Mouse (Mus musculus) forebrain, embryonic 10.5 days (tissue): ENCODE results near the gene Crispld2. TPM values are rescaled to one million over a fixed set of nuclear protein-coding genes. Genes with fewer than 3 reads are reported as not detected.

Experiments used
- DNase-seq: peaks from one replicate; pipeline ENCODE4 v3.0.0-alpha.2; 2017; ENCODE audit warnings: low spot score; ENCODE audit errors: extremely low spot score
- H3K27ac ChIP-seq: fragments of 300-500 bp; sonication (generic); 2 replicates; pipeline ENCODE4 v1.5.1; 2016; ENCODE audit warnings: mild to moderate bottlenecking
- H3K27me3 ChIP-seq: fragments of 300-500 bp; sonication (generic); 2 replicates; pipeline ENCODE4 v1.6.1; 2016; ENCODE audit warnings: mild to moderate bottlenecking; ENCODE audit not compliant: poor library complexity, severe bottlenecking
- H3K36me3 ChIP-seq: fragments of 300-500 bp; sonication (generic); replicated peaks from 2 replicates; pipeline ENCODE4 v1.6.1; 2016; ENCODE audit warnings: mild to moderate bottlenecking, moderate library complexity
- H3K4me1 ChIP-seq: fragments of 300-500 bp; sonication (generic); 2 replicates; pipeline ENCODE4 v1.6.1; 2016
- H3K4me3 ChIP-seq: fragments of 300-500 bp; sonication (generic); 2 replicates; pipeline ENCODE4 v1.5.1; 2016; ENCODE audit warnings: mild to moderate bottlenecking, moderate library complexity
- H3K9me3 ChIP-seq: fragments of 300-500 bp; sonication (generic); 2 replicates; pipeline ENCODE4 v1.6.1; 2016; ENCODE audit warnings: mild to moderate bottlenecking, moderate library complexity
- WGBS: fragments of 180-500 bp; shearing (Covaris S2); methylation state at CpG from one replicate; pipeline ENCODE4 v1.1.7; 2016; 5-methylcytosine and 5-hydroxymethylcytosine counted together
- polyA plus RNA-seq: library from polyadenylated mRNA; unstranded; fragments of >200 nt; fragmentation: Nextera tagmentation; extraction: Ambion mirVana; gene quantifications from 2 replicates; pipeline ENCODE4 v1.2.1, GENCODE M21; 2016

The Crispld2 gene
- polyA plus RNA-seq, 1 experiment from 2014 or later, result 2.5 TPM

DNA sequence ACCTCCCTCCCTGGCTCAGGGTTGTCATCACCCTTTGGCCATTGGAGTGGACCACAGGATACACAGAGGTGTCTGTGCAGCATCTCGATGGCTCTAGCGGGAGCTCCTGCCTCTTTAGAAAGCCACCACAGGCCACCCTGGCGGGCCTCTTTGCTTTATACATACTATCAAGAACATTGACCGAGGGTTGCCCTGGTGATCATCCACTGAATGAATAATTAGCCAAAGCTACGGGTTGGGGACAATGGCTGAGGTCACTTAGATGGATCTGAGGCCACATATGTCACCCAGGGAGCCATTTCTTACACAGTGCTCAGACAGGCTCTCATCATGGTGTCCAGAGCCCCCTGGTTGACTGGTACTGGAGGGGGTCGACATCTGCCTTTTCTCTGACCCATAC, 26.1 kb downstream of the Crispld2 start:
- Histone ChIP-seq H3K4me3 (no peak overlapping the region), H3K27me3 (0 out of 2 replicates have a peak, but pooled peaks cover 9% of the 10 kb centered on the region), H3K36me3 (no peaks in the 10 kb centered on the region), H3K27ac (no peak overlapping the region), H3K9me3 (no peaks in the 10 kb centered on the region), H3K4me1 (peaks cover 36% of the 10 kb centered on the region)
- DNase-seq, result no peak
- WGBS, result 76% methylated on average over 6 of the region's 6 CpGs

DNA sequence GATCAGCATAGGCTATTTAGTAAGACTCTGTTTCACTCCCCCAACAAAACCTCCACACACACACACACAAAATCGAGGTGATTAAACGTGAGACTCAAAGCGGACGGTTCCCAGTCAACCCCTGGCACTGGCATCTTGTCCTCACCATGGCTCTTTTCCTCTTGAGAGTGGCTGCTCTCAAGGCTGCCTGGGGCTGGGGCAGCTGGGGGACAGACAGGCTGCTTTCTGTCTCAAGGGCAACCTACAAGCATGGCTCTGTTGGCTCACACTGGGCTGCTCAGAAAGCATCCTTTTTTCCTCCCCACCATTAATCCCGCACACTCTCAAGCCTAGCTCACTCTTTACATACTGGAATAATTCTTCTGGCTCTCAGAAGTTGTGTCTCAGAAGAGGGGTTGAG, 27.1 kb downstream of the Crispld2 start:
- Histone ChIP-seq H3K4me1 (peaks cover 27% of the 10 kb centered on the region), H3K9me3 (no peaks in the 10 kb centered on the region), H3K27me3 (0 out of 2 replicates have a peak, but pooled peaks cover 5% of the 10 kb centered on the region), H3K4me3 (no peak overlapping the region), H3K27ac (0 out of 2 replicates have a peak overlapping the region, but pooled peaks have one; percentile 12), H3K36me3 (no peaks in the 10 kb centered on the region)
- WGBS, result 88% methylated on average over 5 of the region's 5 CpGs
- DNase-seq, result no peak

DNA sequence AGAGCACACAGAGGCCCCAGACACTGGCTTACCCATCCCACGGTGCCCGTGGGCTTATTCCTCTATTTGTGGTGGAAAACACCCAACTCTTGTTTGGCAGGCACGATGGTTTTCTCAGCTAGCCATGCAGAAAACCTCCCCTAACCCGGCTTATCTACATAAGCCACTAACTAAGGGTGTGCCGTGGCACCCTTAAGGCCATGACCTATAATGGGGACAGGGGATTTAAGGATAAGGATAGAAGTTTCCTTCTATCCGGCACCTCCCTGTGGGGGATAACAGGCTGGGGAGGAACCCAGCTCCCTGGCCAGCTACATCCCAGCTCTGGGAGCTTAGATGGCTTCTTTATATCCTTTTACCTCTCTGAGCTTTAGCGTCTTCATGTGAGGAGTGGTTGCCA, 28.1 kb downstream of the Crispld2 start:
- 74% methylated on average over 7 of the region's 7 CpGs for WGBS
- Histone ChIP-seq H3K36me3 (no peaks in the 10 kb centered on the region), H3K4me1 (peaks cover 21% of the 10 kb centered on the region), H3K27me3 (0 out of 2 replicates have a peak, but pooled peaks cover 5% of the 10 kb centered on the region), H3K9me3 (no peaks in the 10 kb centered on the region), H3K4me3 (no peak overlapping the region), H3K27ac (no peak overlapping the region)
- DNase-seq, result no peak

DNA sequence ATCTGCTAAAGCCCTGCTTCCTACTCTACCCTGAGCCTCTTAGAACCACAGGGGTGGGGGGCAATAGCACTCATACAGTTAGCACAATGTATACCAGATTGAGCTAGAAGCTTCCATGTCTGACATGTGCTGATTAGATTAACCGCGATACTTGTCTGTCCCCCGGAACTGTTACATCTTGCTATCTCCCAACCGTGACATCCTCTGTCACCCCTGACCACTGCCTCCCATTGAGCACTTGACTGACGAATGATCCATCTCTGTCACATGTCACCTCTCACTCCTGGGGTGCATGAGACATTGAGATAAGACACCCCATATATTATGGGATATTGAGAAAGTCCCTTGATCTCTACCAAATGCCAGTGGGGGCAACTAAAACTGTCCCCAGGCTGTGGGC, 34.0 kb downstream of the Crispld2 start:
- Histone ChIP-seq H3K27me3 (no peaks in the 10 kb centered on the region), H3K4me1 (peaks cover 22% of the 10 kb centered on the region)
- 91% methylated on average over 5 of the region's 5 CpGs for WGBS

GRCm38 (mm10) chr8:120026991-120027390, 34.8 kb downstream of the Crispld2 start:
- H3K27ac ChIP-seq, result no peak overlapping the region
- WGBS, result 89% methylated on average over 6 of the region's 6 CpGs
- peaks cover 22% of the 10 kb centered on the region for H3K4me1 ChIP-seq

More for the DNA sequence above, 34.0 kb downstream of the Crispld2 start:
- DNase-seq, result no peak
- Histone ChIP-seq H3K4me3 (no peak overlapping the region), H3K36me3 (no peaks in the 10 kb centered on the region), H3K9me3 (no peaks in the 10 kb centered on the region), H3K27ac (no peak overlapping the region)

DNA sequence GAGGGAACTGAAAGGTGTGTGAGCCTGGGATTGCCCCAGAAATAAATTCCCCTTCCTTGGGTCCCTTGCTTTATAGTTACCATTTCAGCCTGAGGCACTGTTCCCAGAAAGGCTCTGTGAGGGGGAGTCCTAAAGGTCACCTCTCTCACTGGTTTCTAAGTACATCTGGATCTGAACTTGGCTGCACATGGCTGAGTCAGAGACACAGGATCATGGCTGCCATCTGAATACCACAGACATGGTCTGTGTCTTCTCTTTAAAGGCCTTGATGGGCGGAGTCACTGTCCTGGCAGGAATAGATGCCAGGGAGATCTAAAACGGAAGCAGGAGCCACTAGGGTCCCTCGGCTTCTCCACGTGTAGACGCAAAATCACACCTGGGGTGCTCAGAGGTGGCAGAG, 38.2 kb downstream of the Crispld2 start:
- DNase-seq, result no peak
- peak overlapping the region; percentile 35; the same call in 1 of the 2 replicates for H3K27ac ChIP-seq
- H3K27me3 ChIP-seq, result no peaks in the 10 kb centered on the region
- WGBS, result 83% methylated on average over 5 of the region's 5 CpGs
- peaks cover 44% of the 10 kb centered on the region for H3K4me1 ChIP-seq
- no peak overlapping the region for H3K4me3 ChIP-seq
- H3K9me3 ChIP-seq, result no peaks in the 10 kb centered on the region
- H3K36me3 ChIP-seq, result no peaks in the 10 kb centered on the region

More at GRCm38 (mm10) chr8:120026991-120027390, 34.8 kb downstream of the Crispld2 start:
- Histone ChIP-seq H3K9me3 (no peaks in the 10 kb centered on the region), H3K36me3 (no peaks in the 10 kb centered on the region), H3K27me3 (no peaks in the 10 kb centered on the region), H3K4me3 (no peak overlapping the region)
- DNase-seq, result no peak

DNA sequence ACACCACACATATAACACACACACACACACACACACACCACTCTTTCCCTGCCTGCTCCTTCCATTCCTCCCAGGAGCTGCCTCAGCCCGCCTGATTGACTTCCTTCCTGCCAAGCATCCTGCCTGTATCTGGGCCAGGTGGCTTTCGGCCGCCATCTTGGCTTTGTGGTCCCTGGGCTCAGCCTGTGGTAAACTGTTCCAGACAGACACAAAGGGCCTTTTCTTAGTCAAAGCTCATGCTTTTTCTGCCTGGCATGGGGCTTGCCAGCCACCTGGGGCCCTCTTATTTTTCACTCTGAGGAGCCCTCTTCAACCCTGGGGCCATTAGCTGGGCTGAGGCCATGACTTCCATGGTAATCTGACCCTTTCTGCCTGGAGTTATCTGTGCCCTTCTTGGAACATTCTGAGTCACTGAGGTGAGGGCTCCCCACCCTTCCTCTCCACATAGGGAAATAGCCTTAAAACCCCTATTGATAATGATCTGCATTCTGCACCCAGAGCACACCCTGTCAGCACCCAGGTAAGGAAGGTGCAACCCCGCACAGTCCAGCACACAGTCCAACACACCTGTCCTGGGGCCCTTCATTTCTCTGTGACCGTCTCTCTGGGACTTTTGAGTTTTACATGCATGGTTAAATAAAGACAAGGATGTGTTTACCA, 40.4 kb downstream of the Crispld2 start:
- H3K27me3 ChIP-seq, result no peaks in the 10 kb centered on the region
- no peak for DNase-seq
- H3K4me3 ChIP-seq, result no peak overlapping the region
- no peaks in the 10 kb centered on the region for H3K9me3 ChIP-seq
- peak overlapping the region; percentile 79 for H3K27ac ChIP-seq
- H3K4me1 ChIP-seq, result peaks cover 62% of the 10 kb centered on the region
- no peaks in the 10 kb centered on the region for H3K36me3 ChIP-seq
- WGBS, result 88% methylated on average over 5 of the region's 5 CpGs

DNA sequence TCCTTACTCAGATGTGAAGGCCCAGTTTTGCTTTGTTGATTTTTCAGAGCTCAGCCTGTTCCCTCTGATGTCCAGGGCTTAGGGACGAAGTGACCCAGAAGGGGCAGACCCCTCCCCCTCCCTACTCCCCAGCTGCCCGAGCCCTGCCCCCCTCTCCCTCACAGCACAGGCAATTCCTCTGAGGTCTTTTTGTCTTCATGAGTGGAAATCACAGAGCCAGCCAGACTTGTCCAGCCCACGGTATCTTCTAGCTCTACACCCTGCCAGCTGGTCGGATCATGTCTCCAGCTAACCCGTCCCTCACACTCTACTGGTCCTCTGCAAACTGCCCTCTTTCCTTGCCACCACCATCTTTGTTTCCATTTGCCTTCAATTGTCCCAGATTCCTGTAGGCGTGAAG, 42.2 kb downstream of the Crispld2 start:
- WGBS, result 31% methylated on average over 6 of the region's 6 CpGs
- H3K27me3 ChIP-seq, result no peaks in the 10 kb centered on the region
- H3K9me3 ChIP-seq, result no peaks in the 10 kb centered on the region
- DNase-seq, result peak; percentile 53
- no peak overlapping the region for H3K4me3 ChIP-seq
- H3K36me3 ChIP-seq, result no peaks in the 10 kb centered on the region
- peaks cover 67% of the 10 kb centered on the region for H3K4me1 ChIP-seq
- peak overlapping the region; percentile 79 for H3K27ac ChIP-seq

DNA sequence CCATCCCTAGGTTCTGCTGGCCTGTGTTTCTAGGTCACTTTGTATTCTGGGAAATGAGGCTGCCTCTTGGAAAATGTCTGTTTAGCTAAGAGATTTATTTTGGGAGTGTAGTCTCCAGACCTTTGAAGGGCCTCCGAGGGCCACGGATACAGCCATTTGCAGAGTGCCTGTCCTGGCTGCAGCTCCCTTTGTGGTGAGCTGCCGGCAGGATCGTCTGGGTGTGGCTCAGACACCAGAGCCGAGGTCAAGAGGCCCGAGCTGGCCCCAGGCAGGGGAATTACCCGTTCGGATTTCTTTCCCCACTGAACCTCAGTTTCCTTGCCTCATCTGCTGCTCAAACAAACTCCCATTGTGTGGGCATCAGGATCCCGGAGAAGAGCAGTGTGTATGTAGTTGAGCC, 43.9 kb downstream of the Crispld2 start:
- DNase-seq, result no peak
- no peaks in the 10 kb centered on the region for H3K9me3 ChIP-seq
- H3K4me1 ChIP-seq, result peaks cover 54% of the 10 kb centered on the region
- H3K4me3 ChIP-seq, result no peak overlapping the region
- H3K27me3 ChIP-seq, result no peaks in the 10 kb centered on the region
- H3K36me3 ChIP-seq, result no peaks in the 10 kb centered on the region
- 29% methylated on average over 9 of the region's 9 CpGs for WGBS
- H3K27ac ChIP-seq, result peak overlapping the region; percentile 72

DNA sequence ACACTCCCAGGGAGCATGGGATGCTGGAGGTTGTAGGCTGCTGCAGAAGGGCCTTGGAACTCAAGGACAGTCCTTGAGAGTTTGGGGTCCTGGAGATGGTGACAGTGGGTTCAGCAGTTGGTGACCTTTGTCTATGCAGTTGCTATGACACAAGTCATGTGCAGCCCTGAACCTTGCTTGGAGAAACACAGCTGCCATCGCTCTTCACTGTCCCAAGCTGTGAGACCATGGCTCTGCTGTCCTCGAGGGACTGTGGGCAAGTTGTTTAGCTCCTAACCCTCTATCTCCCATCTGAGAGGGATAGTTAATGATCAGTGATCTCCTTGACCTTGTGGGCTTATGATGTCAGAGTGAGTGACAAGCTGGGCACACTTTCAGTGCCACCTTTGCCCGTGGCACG, 44.3 kb downstream of the Crispld2 start:
- Histone ChIP-seq H3K36me3 (no peaks in the 10 kb centered on the region), H3K4me3 (no peak overlapping the region), H3K27me3 (no peaks in the 10 kb centered on the region), H3K27ac (peak overlapping the region; percentile 72), H3K4me1 (peaks cover 50% of the 10 kb centered on the region), H3K9me3 (no peaks in the 10 kb centered on the region)
- 89% methylated on average over 4 of the region's 4 CpGs for WGBS
- DNase-seq, result no peak

GRCm38 (mm10) chr8:120037199-120037598, 45.0 kb downstream of the Crispld2 start:
- H3K36me3 ChIP-seq, result no peaks in the 10 kb centered on the region
- no peak overlapping the region for H3K4me3 ChIP-seq
- 86% methylated on average over 15 of the region's 15 CpGs for WGBS
- no peak for DNase-seq
- no peaks in the 10 kb centered on the region for H3K27me3 ChIP-seq
- H3K9me3 ChIP-seq, result no peaks in the 10 kb centered on the region
- H3K4me1 ChIP-seq, result peaks cover 47% of the 10 kb centered on the region
- H3K27ac ChIP-seq, result no peak overlapping the region

DNA sequence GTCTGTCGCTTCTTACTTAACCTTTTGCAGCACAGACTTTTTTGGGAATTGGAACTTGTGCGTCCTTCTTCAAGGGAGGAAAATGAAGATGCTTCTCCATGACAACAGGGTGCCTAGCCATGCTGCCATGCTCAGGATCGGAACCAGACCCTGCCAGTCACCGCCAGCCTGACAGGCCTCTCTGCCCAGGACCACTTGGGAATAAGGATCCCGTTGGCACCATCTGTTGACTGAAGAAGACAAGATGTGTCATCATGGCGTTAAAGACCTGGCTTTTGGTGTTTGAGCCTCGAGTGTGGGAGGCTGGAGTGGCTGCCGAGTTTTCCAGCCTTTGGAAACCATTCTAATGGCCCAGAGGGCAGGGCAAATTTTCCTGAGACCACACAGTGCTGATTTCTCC, 45.4 kb downstream of the Crispld2 start:
- Histone ChIP-seq H3K27ac (no peak overlapping the region), H3K4me3 (no peak overlapping the region), H3K27me3 (no peaks in the 10 kb centered on the region), H3K4me1 (peaks cover 45% of the 10 kb centered on the region), H3K9me3 (no peaks in the 10 kb centered on the region), H3K36me3 (no peaks in the 10 kb centered on the region)
- 91% methylated on average over 8 of the region's 8 CpGs for whole genome bisulfite sequencing
- DNase-seq, result no peak

GRCm38 (mm10) chr8:120038741-120039140, 46.5 kb downstream of the Crispld2 start:
- Histone ChIP-seq H3K27me3 (no peaks in the 10 kb centered on the region), H3K9me3 (no peaks in the 10 kb centered on the region), H3K27ac (peak overlapping the region; percentile 15; the same call in 1 of the 2 replicates), H3K36me3 (no peaks in the 10 kb centered on the region), H3K4me3 (no peak overlapping the region), H3K4me1 (peaks cover 42% of the 10 kb centered on the region)
- no peak for DNase-seq
- WGBS, result 91% methylated on average over 12 of the region's 12 CpGs
